Mouse (Mus musculus) brain, adult 2 months (tissue): ENCODE results near the gene Macrod2.
A peak's percentile ranks its signal among the peaks of the same experiment; 100 is the strongest.

ENCODE experiments used
- DNase-seq: peaks from one replicate; pipeline ENCODE4 v3.0.0; 2011; ENCODE audit warnings: low read depth, low spot score

Macrod2 gene

GRCm38 (mm10) chr2:140395179-140395578 lies at the start of gene Macrod2:
Gene Macrod2 (plus strand): TSS chr2:140395309.
- DNase-seq = peak; percentile 99

GRCm38 (mm10) chr2:140359905-140360304 lies 35.2 kb upstream of the Macrod2 start:
- no peak for DNase-seq

- DNase-seq = peak; percentile 14
Measured at GRCm38 (mm10) chr2:140364804-140365203, 30.3 kb upstream of the Macrod2 start.

- DNase-seq = peak; percentile 11
Measured at GRCm38 (mm10) chr2:140389525-140389924, 5.6 kb upstream of the Macrod2 start, which contains the start of gene Sel1l2. Gene Sel1l2 (minus strand): TSS chr2:140389706.

- DNase-seq = peak; percentile 59
Measured at GRCm38 (mm10) chr2:140395744-140396231, 679 bp downstream of the Macrod2 start.

GRCm38 (mm10) chr2:140425844-140426243 lies 30.7 kb downstream of the Macrod2 start:
- DNase-seq = no peak

GRCm38 (mm10) chr2:140427283-140427682 lies 32.2 kb downstream of the Macrod2 start:
- DNase-seq = peak; percentile 69

- DNase-seq = no peak
Measured at GRCm38 (mm10) chr2:140439081-140439480, 44.0 kb downstream of the Macrod2 start.

GRCm38 (mm10) chr2:140448636-140449035 lies 53.5 kb downstream of the Macrod2 start:
- DNase-seq = no peak

GRCm38 (mm10) chr2:140475770-140476169 lies 80.7 kb downstream of the Macrod2 start:
- DNase-seq = peak; percentile 66

GRCm38 (mm10) chr2:140476891-140477290 lies 81.8 kb downstream of the Macrod2 start:
- DNase-seq = no peak

- DNase-seq = no peak
Measured at GRCm38 (mm10) chr2:140482604-140483003, 87.5 kb downstream of the Macrod2 start.

- DNase-seq = peak; percentile 87
Measured at GRCm38 (mm10) chr2:140497688-140498087, 102.6 kb downstream of the Macrod2 start.

GRCm38 (mm10) chr2:140500951-140501350 lies 105.8 kb downstream of the Macrod2 start:
- peak; percentile 94 for DNase-seq

- peak; percentile 52 for DNase-seq
Measured at GRCm38 (mm10) chr2:140521472-140521871, 126.4 kb downstream of the Macrod2 start.

- peak; percentile 80 for DNase-seq
Measured at GRCm38 (mm10) chr2:140530214-140530613, 135.1 kb downstream of the Macrod2 start.

- no peak for DNase-seq
Measured at GRCm38 (mm10) chr2:140532024-140532423, 136.9 kb downstream of the Macrod2 start.

GRCm38 (mm10) chr2:140532859-140533519 lies 137.9 kb downstream of the Macrod2 start:
- peak; percentile 40 for DNase-seq

GRCm38 (mm10) chr2:140533621-140534020 lies 138.5 kb downstream of the Macrod2 start:
- DNase-seq = no peak

GRCm38 (mm10) chr2:140534583-140534982 lies 139.5 kb downstream of the Macrod2 start:
- peak; percentile 68 for DNase-seq

GRCm38 (mm10) chr2:140535832-140536571 lies 140.9 kb downstream of the Macrod2 start:
- DNase-seq = no peak

- no peak for DNase-seq
Measured at GRCm38 (mm10) chr2:140549286-140549685, 154.2 kb downstream of the Macrod2 start.

GRCm38 (mm10) chr2:140561426-140561825 lies 166.3 kb downstream of the Macrod2 start:
- DNase-seq = peak; percentile 51
